ENCODE assay signal across 13 mouse cellular contexts in the genomic region with DNA sequence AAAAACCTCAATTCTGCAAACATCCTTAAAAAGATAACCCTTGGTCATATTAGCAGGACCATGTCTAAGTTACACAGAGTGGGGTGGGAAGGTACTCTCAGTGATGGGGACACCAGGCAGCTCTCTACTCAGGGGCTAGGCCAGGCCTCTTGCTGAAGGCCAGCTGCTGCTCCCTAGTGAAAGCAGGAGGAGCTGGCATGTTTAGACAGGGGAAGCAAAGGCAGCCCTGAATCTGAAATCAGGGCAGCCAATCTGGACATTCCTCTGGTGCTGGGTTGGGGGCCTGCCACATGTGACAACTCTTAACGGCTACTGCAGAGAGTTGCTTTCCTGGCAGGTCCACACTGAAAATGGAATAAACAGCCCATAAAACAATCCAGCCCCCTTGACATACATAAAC. TPM values are rescaled to one million over a fixed set of nuclear protein-coding genes. Genes with fewer than 3 reads are reported as not detected.
A peak's percentile ranks its signal among the peaks of the same experiment; 100 is the strongest.
DNase-seq lines count a peak whose midpoint lies in the region; ATAC-seq and TF ChIP-seq lines count a peak whose summit lies in the region.
"Had no signal": no experiment of that assay in that cellular context is flagged by ENCODE, and none has a peak within 500 bp of the region (broad histone marks: within the 10 kb centered on the region; RNA-seq: fewer than 3 reads in every experiment).

No protein-coding gene starts in this region.

- peaks cover 90% of the 10 kb centered on the region for H3K79me2 ChIP-seq in myocyte (ENCODE audit: control insufficient read depth, insufficient read depth)

- no peak overlapping the region for H3K4me2 ChIP-seq in hindbrain, embryonic 12.5 days (replicated peaks)
- no peak overlapping the region for H3K4me2 ChIP-seq in hindbrain, embryonic 14.5 days (replicated peaks)
- no peak overlapping the region for H3K4me2 ChIP-seq in lung, embryonic 14.5 days
- H3K4me2 ChIP-seq in myocyte (ENCODE audit: low read depth) = peak overlapping the region; percentile 86

- 0 out of 2 replicates have a peak overlapping the region, but pooled peaks have one; percentile 35 for H3K27ac ChIP-seq in hindbrain, embryonic 12.5 days
- no peak overlapping the region for H3K27ac ChIP-seq in hindbrain, embryonic 14.5 days
- H3K27ac ChIP-seq in lung, embryonic 14.5 days (ENCODE audit: low read depth) = peak overlapping the region; percentile 26; the same call in 1 of the 2 replicates
- no peak overlapping the region for H3K27ac ChIP-seq in midbrain, embryonic 10.5 days (replicated peaks)

- no peaks in the 10 kb centered on the region for H3K36me3 ChIP-seq in hindbrain, embryonic 12.5 days
- no peaks in the 10 kb centered on the region for H3K36me3 ChIP-seq in hindbrain, embryonic 14.5 days (replicated peaks; ENCODE audit: control insufficient read depth, insufficient read depth)
- no peaks in the 10 kb centered on the region for H3K36me3 ChIP-seq in lung, embryonic 14.5 days (ENCODE audit: insufficient read depth)
- peaks cover 5% of the 10 kb centered on the region for H3K36me3 ChIP-seq in myocyte (ENCODE audit: control insufficient read depth, insufficient read depth)
- peaks cover 18% of the 10 kb centered on the region; the same call in 1 of the 2 replicates for H3K36me3 ChIP-seq in midbrain, embryonic 10.5 days
- H3K36me3 ChIP-seq: heart, embryonic 13.5 days had no signal

- DNase-seq in adrenal gland, postnatal 14 days = peak; percentile 17
- DNase-seq in adrenal gland, postnatal 4 days (ENCODE audit: low spot score in 2 of 2) = no peak
- no peak for DNase-seq in hindbrain, embryonic 14.5 days (ENCODE audit: low spot score)
- DNase-seq in lung, embryonic 14.5 days = no peak
- no peak for DNase-seq in lung, postnatal 36 days
- DNase-seq in midbrain, embryonic 10.5 days (ENCODE audit: low spot score) = no peak
- DNase-seq: retina, postnatal 1 day had no signal

- 81% methylated on average over 1 of the region's 1 CpGs for WGBS in hindbrain, embryonic 12.5 days
- WGBS in hindbrain, embryonic 14.5 days = 48% methylated on average over 1 of the region's 1 CpGs
- WGBS in lung, embryonic 14.5 days = 27% methylated on average over 1 of the region's 1 CpGs
- WGBS in midbrain, embryonic 10.5 days = 79% methylated on average over 1 of the region's 1 CpGs

- no peak for TF ChIP-seq CTCF in lung, embryonic 14.5 days (IDR thresholded peaks at IDR 0.05; ENCODE audit: low read depth)

- no peak for TF ChIP-seq POLR2A in myocyte (IDR thresholded peaks at IDR 0.05; ENCODE audit: insufficient read length, low read depth)

- peaks cover 33% of the 10 kb centered on the region for H3K4me1 ChIP-seq in hindbrain, embryonic 12.5 days
- H3K4me1 ChIP-seq in hindbrain, embryonic 14.5 days (replicated peaks; ENCODE audit: control insufficient read depth, insufficient read depth, low read length) = peaks cover 35% of the 10 kb centered on the region
- peaks cover 27% of the 10 kb centered on the region for H3K4me1 ChIP-seq in lung, embryonic 14.5 days (ENCODE audit: insufficient read depth)
- H3K4me1 ChIP-seq in midbrain, embryonic 10.5 days = peaks cover 43% of the 10 kb centered on the region

- no peaks in the 10 kb centered on the region for H3K27me3 ChIP-seq in hindbrain, embryonic 12.5 days
- H3K27me3 ChIP-seq in hindbrain, embryonic 14.5 days (ENCODE audit: control insufficient read depth, insufficient read depth, low read length) = no peaks in the 10 kb centered on the region
- H3K27me3 ChIP-seq in lung, embryonic 14.5 days (ENCODE audit: insufficient read depth, low read length) = no peaks in the 10 kb centered on the region
- H3K27me3 ChIP-seq in myocyte (ENCODE audit: control insufficient read depth, insufficient read depth, insufficient read length) = no peaks in the 10 kb centered on the region
- H3K27me3 ChIP-seq in midbrain, embryonic 10.5 days (ENCODE audit: low read depth, poor library complexity, severe bottlenecking) = no peaks in the 10 kb centered on the region
- H3K27me3 ChIP-seq: heart, embryonic 13.5 days had no signal

- no peak overlapping the region for H3K4me3 ChIP-seq in hindbrain, embryonic 12.5 days
- no peak overlapping the region for H3K4me3 ChIP-seq in hindbrain, embryonic 14.5 days (replicated peaks; ENCODE audit: low read length)
- H3K4me3 ChIP-seq in lung, embryonic 14.5 days (ENCODE audit: low read depth, low read length) = no peak overlapping the region
- no peak overlapping the region for H3K4me3 ChIP-seq in myocyte
- H3K4me3 ChIP-seq in midbrain, embryonic 10.5 days = no peak overlapping the region
- H3K4me3 ChIP-seq: heart, embryonic 13.5 days had no signal

- no peaks in the 10 kb centered on the region for H3K9me3 ChIP-seq in hindbrain, embryonic 12.5 days (replicated peaks)
- H3K9me3 ChIP-seq in hindbrain, embryonic 14.5 days (ENCODE audit: control insufficient read depth, low read length) = no peaks in the 10 kb centered on the region
- no peaks in the 10 kb centered on the region for H3K9me3 ChIP-seq in lung, embryonic 14.5 days (ENCODE audit: low read depth, low read length)
- H3K9me3 ChIP-seq in midbrain, embryonic 10.5 days (replicated peaks) = no peaks in the 10 kb centered on the region
- H3K9me3 ChIP-seq: heart, embryonic 13.5 days had no signal

- H3ac ChIP-seq in myocyte (ENCODE audit: control insufficient read depth, insufficient read length) = no peak overlapping the region

- no peak overlapping the region for H3K9ac ChIP-seq in hindbrain, embryonic 12.5 days
- H3K9ac ChIP-seq in hindbrain, embryonic 14.5 days = no peak overlapping the region
- no peak overlapping the region for H3K9ac ChIP-seq in lung, embryonic 14.5 days

- ATAC-seq in hindbrain, embryonic 12.5 days (ENCODE audit: low FRiP score) = no peak
- no peak for ATAC-seq in hindbrain, embryonic 14.5 days (ENCODE audit: low FRiP score)
- ATAC-seq in lung, embryonic 14.5 days (ENCODE audit: insufficient read depth) = no peak

TF ChIP-seq in myocyte, 11 proteins besides CTCF, POLR2A, EP300 and RAD21:
- TF ChIP-seq MAX (IDR thresholded peaks at IDR 0.05; ENCODE audit: low read depth) (no peak), MYOG (IDR thresholded peaks at IDR 0.05; ENCODE audit: control insufficient read depth in 1 of 3, insufficient read depth in 1 of 3, insufficient read length in 2 of 3, low read depth in 2 of 3) (peak in 1 of 3 experiments; percentile 24)
TF ChIP-seq in myocyte: peak in this region for 1.

RNA-seq across cellular contexts. Expression of a gene that starts 7.5 kb away (rescaled TPM):
- not detected in 2 replicates for total RNA-seq in adrenal gland, postnatal 14 days (2021)
- not detected for total RNA-seq in adrenal gland, postnatal 4 days (2021)
- polyA plus RNA-seq in hindbrain, embryonic 12.5 days (2016; fragmentation: Nextera tagmentation; extraction: Ambion mirVana) = 0.21 TPM in 1 of 2 replicates, not detected in the other
- polyA plus RNA-seq in hindbrain, embryonic 14.5 days (2014; fragmentation: Nextera tagmentation; extraction: Ambion mirVana) = not detected in 2 replicates
- polyA plus RNA-seq in lung, embryonic 14.5 days (2014; fragmentation: Nextera tagmentation; extraction: Ambion mirVana) = 0.18 TPM in 1 of 2 replicates, not detected in the other
- 0.17 TPM for polyA plus RNA-seq in myocyte (2012; fragmentation: generic; extraction: Trizol)
- not detected in 2 replicates for polyA plus RNA-seq in midbrain, embryonic 10.5 days (2016; fragmentation: Nextera tagmentation; extraction: Ambion mirVana)
- total RNA-seq: adrenal gland, adult 18-20 months; MEL had no signal
- polyA plus RNA-seq: heart, embryonic 13.5 days; liver, embryonic 16.5 days had no signal

RNA-seq across cellular contexts. Expression of a gene that starts 14.6 kb away (rescaled TPM):
- 85.8 and 102 TPM in 2 replicates for total RNA-seq in adrenal gland, postnatal 14 days (2021)
- total RNA-seq in adrenal gland, postnatal 4 days (2021) = 10 to 100 TPM; 70.9 to 77.5 TPM
- 28.1 and 30.1 TPM in 2 replicates for polyA plus RNA-seq in hindbrain, embryonic 12.5 days (2016; fragmentation: Nextera tagmentation; extraction: Ambion mirVana)
- polyA plus RNA-seq in hindbrain, embryonic 14.5 days (2014; fragmentation: Nextera tagmentation; extraction: Ambion mirVana) = 25.2 and 25.4 TPM in 2 replicates
- 29.0 and 32.6 TPM in 2 replicates for polyA plus RNA-seq in lung, embryonic 14.5 days (2014; fragmentation: Nextera tagmentation; extraction: Ambion mirVana)
- polyA plus RNA-seq in myocyte (2012; fragmentation: generic; extraction: Trizol) = 30.4 TPM
- 29.6 and 34.1 TPM in 2 replicates for polyA plus RNA-seq in midbrain, embryonic 10.5 days (2016; fragmentation: Nextera tagmentation; extraction: Ambion mirVana)

Comparison
In these comparisons a context has a peak if more than half of its experiments do, and no peak if none do; other contexts are left out.
1. H3K27ac ChIP-seq: peak in hindbrain, embryonic 12.5 days (single experiment) and lung, embryonic 14.5 days (single experiment); none in hindbrain, embryonic 14.5 days (single experiment) and midbrain, embryonic 10.5 days (single experiment).